Mouse (Mus musculus): ENCODE results near the gene Mei4.
A peak's percentile ranks its signal among the peaks of the same experiment; 100 is the strongest.

The Mei4 gene

GRCm38 (mm10) chr9:81863181-81863887 is at the start of gene Mei4:
TSS of gene Mei4 (plus strand) at chr9:81863670.
- peak; percentile 80 for DNase-seq (ENCODE audit: low read depth, low spot score)

GRCm38 (mm10) chr9:81819715-81820373 is 43.6 kb upstream of the Mei4 start:
- no peak for DNase-seq (ENCODE audit: low read depth, low spot score)

- no peak for DNase-seq (ENCODE audit: low read depth, low spot score)
Measured at GRCm38 (mm10) chr9:81827560-81827959, 35.9 kb upstream of the Mei4 start.

- no peak for DNase-seq (ENCODE audit: low read depth, low spot score)
Measured at GRCm38 (mm10) chr9:81834056-81834455, 29.4 kb upstream of the Mei4 start.

GRCm38 (mm10) chr9:81858861-81859260 is 4.6 kb upstream of the Mei4 start:
- DNase-seq (ENCODE audit: low read depth, low spot score) = no peak

- DNase-seq (ENCODE audit: low read depth, low spot score) = no peak
Measured at GRCm38 (mm10) chr9:81863888-81864234, 391 bp downstream of the Mei4 start.

GRCm38 (mm10) chr9:81866032-81866431 is 2.6 kb downstream of the Mei4 start:
- no peak for DNase-seq (ENCODE audit: low read depth, low spot score)

- DNase-seq (ENCODE audit: low read depth, low spot score) = no peak
Measured at GRCm38 (mm10) chr9:81921456-81921855, 58.0 kb downstream of the Mei4 start.

GRCm38 (mm10) chr9:81924744-81925143 is 61.3 kb downstream of the Mei4 start:
- no peak for DNase-seq (ENCODE audit: low read depth, low spot score)

- no peak for DNase-seq (ENCODE audit: low read depth, low spot score)
Measured at GRCm38 (mm10) chr9:81940533-81940932, 77.1 kb downstream of the Mei4 start.

GRCm38 (mm10) chr9:81945624-81946023 is 82.2 kb downstream of the Mei4 start:
- DNase-seq (ENCODE audit: low read depth, low spot score) = no peak

GRCm38 (mm10) chr9:81956858-81957257 is 93.4 kb downstream of the Mei4 start:
- no peak for DNase-seq (ENCODE audit: low read depth, low spot score)

- peak; percentile 27 for DNase-seq (ENCODE audit: low read depth, low spot score)
Measured at GRCm38 (mm10) chr9:81957842-81958241, 94.4 kb downstream of the Mei4 start.

GRCm38 (mm10) chr9:81966765-81967164 is 103.3 kb downstream of the Mei4 start:
- peak; percentile 19 for DNase-seq (ENCODE audit: low read depth, low spot score)

GRCm38 (mm10) chr9:81968935-81969334 is 105.5 kb downstream of the Mei4 start:
- DNase-seq (ENCODE audit: low read depth, low spot score) = no peak

- no peak for DNase-seq (ENCODE audit: low read depth, low spot score)
Measured at GRCm38 (mm10) chr9:81982461-81982860, 119.0 kb downstream of the Mei4 start.

GRCm38 (mm10) chr9:82012991-82013390 is 149.5 kb downstream of the Mei4 start:
- DNase-seq (ENCODE audit: low read depth, low spot score) = no peak

GRCm38 (mm10) chr9:82042515-82043056 is 179.1 kb downstream of the Mei4 start:
- no peak for DNase-seq (ENCODE audit: low read depth, low spot score)

- DNase-seq (ENCODE audit: low read depth, low spot score) = peak; percentile 31
Measured at GRCm38 (mm10) chr9:82044517-82044916, 181.0 kb downstream of the Mei4 start.

- DNase-seq (ENCODE audit: low read depth, low spot score) = no peak
Measured at GRCm38 (mm10) chr9:82073832-82074231, 210.4 kb downstream of the Mei4 start.

- DNase-seq (ENCODE audit: low read depth, low spot score) = no peak
Measured at GRCm38 (mm10) chr9:82075270-82075669, 211.8 kb downstream of the Mei4 start.

GRCm38 (mm10) chr9:82096409-82096808 is 232.9 kb downstream of the Mei4 start:
- DNase-seq (ENCODE audit: low read depth, low spot score) = peak; percentile 38

GRCm38 (mm10) chr9:82114865-82115264 is 251.4 kb downstream of the Mei4 start:
- no peak for DNase-seq (ENCODE audit: low read depth, low spot score)

Data from telencephalon, adult 2 months (tissue).